Mouse (Mus musculus): ENCODE data around the gene Nsf.

GRCm38 (mm10) chr11:103789951-103790350, 163.9 kb downstream of the Nsf start:
- no peak for TF ChIP-seq CTCF (IDR thresholded peaks at IDR 0.05; ENCODE audit: extremely low read depth, insufficient read depth, low read length)
- TF ChIP-seq POLR2A (IDR thresholded peaks at IDR 0.05; ENCODE audit: extremely low read depth, insufficient read depth, low read length): no peak
